Mouse (Mus musculus) adrenal gland, postnatal 4 days (tissue): Measurements from ENCODE around the gene Zdhhc7. TPM values are rescaled to one million over a fixed set of nuclear protein-coding genes. Genes with fewer than 3 reads are reported as not detected.

ENCODE experiments used
- DNase-seq, 2 experiments: peaks; one replicate each; pipeline ENCODE4 v3.0.0; 2021 to 2022; ENCODE audit warnings: low spot score in 2 of 2, mixed read lengths in 2 of 2
- long read RNA-seq, 2 experiments: library from polyadenylated mRNA; stranded (forward); transcript quantifications; one replicate each; pipeline ENCODE4 v2.0.0; 2021
- total RNA-seq, 2 experiments: library from RNA; stranded (reverse); gene quantifications; 2 replicates each; pipeline ENCODE4 v1.2.3; 2021

Gene Zdhhc7
- total RNA-seq: 10 to 100 TPM; 46.4 to 48.9 TPM
- long read RNA-seq, experiment 1, transcript Zdhhc7-201 (8 exons, 3,069 nt): major isoform, 56 of 72 reads
- long read RNA-seq, experiment 1, partial matches to known transcripts: 3 of 72 reads
- long read RNA-seq, experiment 1, other reads (novel, unspliced or antisense): 12 of 72 reads
- long read RNA-seq, experiment 2, transcript Zdhhc7-205 (5 exons, 831 nt): minor isoform, 8 of 123 reads
- long read RNA-seq, experiment 2, transcript Zdhhc7-201 (8 exons, 3,069 nt): major isoform, 87 of 123 reads
- long read RNA-seq, experiment 2, partial matches to known transcripts: 9 of 123 reads
- long read RNA-seq, experiment 2, other reads (novel, unspliced or antisense): 19 of 123 reads

DNA sequence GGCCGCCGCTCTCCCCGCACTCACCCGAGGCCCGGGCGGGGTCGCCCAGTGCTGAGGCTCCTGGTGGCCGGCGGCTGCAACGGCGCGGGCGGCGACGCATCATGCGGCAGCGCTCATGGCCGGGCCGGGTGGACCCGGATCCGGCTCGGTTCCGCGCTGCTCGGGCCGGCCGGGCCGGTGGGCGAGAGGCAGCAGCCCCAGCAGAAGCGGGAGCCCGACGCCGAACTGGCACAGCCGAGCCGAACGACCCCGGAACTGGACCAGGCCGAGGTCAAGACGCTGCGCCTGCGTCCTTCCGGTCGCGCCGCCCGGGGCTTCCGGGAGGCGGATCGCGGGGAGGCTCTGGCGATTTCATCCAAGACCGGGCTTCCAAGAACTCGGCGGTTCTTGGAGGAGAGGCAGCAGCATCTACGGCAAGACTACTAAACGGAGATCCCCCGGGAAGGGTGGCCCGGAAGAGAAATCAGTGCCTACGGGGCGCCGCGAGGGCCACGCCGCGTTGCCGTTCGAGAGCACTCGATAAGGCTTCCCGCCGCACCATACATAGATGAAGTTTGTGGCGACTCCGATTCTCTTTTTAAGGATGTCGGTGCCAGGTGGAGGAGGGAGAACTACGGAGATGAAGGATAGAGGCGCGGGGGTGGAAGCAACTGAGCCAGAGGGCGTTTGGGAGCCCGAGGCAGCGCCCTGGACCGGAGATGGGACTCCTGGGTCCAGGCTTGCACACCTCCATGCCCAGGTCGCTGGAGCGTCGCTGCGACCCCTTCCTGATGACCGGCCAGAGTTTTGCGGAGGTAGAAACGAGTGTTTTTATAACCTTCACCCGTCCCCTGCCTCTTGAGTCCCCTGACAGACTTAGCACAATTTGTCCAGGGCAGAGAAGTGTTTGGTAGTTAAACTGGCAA is at the start of gene Zdhhc7:
TSS of gene Zdhhc7 (minus strand) at position 415 of the 905 bp plus-strand sequence.
- peak; percentile 52 to 64 for DNase-seq

DNA sequence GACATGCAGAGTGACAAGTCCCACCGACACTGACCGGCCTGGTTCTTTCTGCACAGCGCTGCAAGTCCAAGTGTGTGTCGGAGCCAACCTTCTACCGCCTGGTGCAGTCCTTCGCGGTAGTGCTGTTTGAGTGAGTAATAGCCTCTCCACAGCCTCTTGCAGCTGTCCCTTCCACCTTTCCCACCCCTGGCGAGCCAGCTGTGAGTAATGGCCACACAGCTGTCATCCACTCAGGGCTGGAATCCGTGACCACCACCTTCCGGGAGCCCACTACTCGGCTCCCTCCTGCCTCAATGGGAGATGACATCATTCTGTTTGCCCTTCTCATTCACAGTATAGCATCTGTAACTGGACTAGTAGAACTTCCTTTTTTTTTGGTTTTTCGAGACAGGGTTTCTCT is 48.7 kb upstream of the Zdhhc7 start:
- DNase-seq: no peak

DNA sequence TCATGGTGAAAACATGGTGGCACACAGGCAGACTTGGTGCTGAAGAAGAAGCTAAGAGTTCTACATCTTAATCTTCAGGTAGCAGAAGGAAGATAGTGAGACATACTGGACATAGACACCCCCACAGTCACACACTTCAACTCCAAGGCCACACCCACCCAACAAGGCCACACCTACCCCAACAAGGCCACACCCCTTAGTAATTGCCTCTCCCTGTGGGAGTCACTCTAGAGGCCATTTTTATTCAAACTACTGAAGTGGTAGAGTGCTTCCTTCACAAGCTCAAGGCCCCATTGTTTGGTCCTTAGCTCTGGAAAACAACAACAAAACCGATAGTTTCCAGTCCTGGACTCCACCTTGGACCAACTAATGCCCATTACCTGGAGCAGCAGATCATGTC is 44.8 kb upstream of the Zdhhc7 start:
- DNase-seq: no peak

DNA sequence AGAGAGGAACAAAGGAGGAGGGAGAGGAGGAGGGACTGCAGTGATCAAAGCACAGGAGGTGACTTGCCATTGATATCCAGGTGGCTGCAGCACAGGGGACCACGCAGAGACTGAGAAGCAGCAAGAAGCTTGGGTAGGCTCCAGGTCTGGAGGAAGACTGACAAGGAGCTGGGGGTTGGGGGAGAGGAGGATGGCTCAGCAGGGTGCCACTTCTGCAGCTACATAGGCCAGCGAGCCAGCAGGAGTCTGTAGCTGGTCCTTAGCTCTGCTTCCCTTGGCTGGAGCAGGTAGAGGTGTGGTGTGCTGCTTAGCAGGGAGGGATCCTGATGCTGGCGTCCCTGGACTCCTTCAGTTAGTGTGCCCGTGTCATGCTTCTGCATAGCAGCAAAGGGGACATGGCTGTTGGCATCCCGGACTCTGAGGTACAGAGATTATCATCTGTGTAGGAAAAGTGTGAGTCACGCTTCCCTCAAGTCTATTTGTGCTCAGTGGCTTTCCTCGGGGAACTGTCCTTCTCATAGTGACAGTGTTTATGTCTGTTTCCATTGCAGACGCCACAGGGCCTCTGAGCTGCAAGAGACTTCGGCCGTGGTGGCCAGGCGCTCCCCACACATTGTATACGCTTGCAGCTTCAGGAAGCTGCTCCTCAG is 43.5 kb upstream of the Zdhhc7 start:
- DNase-seq: no peak

DNA sequence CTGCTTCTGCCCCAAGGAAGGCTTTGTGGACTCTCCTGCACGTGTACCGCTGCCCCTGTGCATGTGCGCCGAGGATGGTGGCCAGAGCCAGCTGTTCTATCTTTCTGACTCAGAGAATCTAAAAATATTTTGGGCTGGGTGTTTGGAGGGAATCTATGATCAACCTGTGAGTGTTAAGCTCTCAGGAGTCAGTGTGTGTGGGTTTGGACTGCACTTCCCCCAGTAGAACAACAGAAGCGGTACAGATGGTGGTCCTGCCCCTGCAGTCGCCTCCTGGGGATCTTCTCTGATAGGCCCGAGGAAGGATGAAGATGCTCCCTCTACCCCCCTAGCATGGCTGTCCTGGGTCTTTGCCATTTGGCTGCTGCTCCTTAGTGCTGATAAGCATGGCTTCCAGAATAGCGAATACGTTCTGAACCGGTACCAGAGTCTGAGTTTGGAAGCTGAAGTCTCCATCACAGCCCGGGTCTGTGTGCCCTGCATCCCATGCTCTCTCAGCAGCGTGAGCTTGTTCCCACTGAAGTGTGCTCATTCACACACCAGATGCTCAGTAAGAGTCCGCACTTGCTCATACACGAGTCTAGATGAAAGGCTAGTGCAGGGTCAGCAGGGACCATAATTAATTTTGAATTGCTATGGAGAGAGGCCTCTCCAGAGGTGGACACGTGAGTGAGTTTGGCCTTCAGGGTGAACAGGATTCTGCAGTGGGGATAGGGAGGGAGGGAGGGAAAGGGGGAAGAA is 42.8 kb upstream of the Zdhhc7 start:
- no peak for DNase-seq

DNA sequence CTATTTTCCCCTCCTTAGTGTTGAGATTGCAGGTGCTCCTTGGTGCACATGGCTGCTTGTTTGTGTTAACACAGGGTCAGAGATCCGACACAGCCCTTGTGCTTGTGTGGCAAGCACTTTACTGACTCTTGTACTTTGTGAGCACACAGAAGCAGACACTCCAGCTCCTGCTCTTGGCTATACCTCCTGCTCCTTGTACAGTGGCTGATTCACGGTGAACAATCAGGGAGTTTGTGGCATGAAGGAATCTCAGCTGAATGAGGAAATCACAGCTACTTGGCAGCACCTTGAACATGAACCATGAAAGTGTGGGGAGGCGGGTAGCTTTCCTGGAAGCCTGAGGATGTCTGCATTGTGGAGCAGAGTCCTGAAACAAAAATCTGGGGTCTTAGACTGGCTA is 39.5 kb upstream of the Zdhhc7 start:
- DNase-seq: no peak

DNA sequence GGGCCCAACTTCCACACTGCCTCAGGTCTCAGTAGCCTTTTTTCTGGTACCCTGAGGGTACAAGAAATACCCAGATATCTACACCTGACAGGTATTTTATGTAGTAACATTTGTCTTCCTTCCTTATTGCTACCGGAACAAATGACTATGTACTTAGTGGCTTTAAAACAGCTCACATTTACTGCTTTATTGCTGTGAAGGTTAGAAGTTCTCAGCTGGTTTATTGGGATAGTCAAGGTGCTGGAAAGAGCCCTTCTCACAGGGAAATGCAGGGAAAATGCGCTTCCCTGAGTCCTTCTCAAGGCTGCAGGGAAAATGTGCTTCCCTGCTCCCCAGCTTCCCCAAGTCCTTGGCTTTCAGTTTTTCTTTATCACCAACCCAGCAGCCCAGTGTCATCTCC is 37.7 kb upstream of the Zdhhc7 start:
- DNase-seq: no peak

GRCm38 (mm10) chr8:120136618-120137017 is 35.3 kb upstream of the Zdhhc7 start:
- DNase-seq: no peak

GRCm38 (mm10) chr8:120135687-120136086 is 34.4 kb upstream of the Zdhhc7 start:
- no peak for DNase-seq

GRCm38 (mm10) chr8:120133169-120133568 is 31.9 kb upstream of the Zdhhc7 start:
- DNase-seq: no peak

DNA sequence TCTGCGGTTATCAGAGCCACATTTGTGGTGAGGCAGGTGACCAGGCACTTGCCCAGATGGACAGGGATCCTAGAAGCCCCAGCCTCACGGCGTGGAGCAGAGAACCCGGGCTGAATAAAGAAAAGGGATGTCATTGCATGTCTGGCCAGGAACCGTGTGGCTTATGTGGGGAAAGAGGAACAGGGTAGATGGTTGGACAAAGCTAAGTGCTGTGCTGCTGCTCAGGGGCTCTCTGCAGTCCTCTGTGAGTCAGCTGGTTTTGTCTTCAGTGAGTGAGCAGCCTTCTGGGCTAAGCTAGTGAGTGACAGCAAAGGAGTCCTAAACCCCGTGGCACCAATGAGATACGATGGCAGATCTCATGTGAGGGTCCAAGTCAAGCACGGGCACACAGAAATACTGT is 29.9 kb upstream of the Zdhhc7 start:
- DNase-seq: no peak

DNA sequence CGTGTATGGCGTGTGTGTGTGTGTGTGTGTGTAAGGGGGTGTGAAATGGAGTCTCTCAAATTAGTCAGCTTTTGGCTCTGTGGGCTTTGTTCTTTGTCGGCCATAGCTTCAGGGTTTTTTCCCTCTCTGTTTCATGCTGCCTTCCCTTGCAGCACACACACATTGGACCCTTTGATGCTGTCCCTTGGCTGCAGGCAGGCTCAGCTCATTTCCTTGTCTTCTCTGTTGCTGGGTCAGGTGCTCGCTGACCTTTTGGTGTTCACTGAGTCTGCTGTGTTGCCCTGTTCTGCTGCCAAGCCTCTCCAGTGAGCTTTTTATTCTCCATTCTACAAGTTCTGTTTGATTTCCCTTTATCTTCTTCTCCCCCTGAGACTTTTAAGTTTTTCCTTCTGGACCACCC is 28.3 kb upstream of the Zdhhc7 start:
- no peak for DNase-seq

- no peak for DNase-seq
Measured at GRCm38 (mm10) chr8:120126357-120127161, 25.3 kb upstream of the Zdhhc7 start.

- DNase-seq: no peak
Measured at GRCm38 (mm10) chr8:120124836-120125389, 23.6 kb upstream of the Zdhhc7 start.

DNA sequence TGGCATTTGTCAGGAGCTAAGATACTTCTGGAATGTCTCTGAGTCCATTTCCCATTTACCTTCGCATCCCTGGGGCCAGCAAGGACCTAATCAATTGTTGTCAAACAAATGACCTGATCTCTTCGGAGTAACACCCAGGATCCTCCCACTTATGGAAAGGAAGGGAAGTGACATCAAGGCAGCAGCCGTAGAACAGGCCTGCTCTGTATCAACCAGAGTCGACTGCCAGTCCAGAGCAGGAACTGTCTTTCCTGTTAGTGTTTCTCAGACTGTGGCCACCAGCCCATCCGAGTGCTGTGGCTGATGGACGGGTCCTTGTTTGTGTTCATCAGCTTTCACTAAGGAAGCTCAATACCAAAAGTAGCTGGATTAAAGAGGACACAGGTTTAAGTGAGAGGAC is 23.0 kb upstream of the Zdhhc7 start:
- no peak for DNase-seq

DNA sequence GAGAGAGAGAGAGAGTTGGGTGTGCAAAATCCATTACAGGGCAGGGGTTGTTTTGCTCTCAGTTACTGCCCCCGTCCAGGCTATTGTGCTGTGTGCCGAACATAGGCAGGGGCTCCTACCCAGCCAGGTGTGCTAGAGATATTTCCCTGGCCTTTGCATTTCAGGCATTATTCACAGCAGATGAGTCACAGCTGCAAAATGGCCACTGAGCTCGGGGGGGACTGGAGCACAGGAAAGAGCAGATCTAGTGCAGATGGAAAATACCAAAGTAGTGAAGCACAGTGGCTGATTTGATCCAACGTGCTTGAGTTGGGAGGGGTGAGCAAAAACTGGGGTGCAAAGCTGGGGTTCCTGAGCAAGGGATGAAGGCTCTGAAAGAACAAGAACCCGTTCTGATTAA is 19.7 kb upstream of the Zdhhc7 start:
- no peak for DNase-seq

- no peak for DNase-seq
Measured at GRCm38 (mm10) chr8:120119931-120120330, 18.6 kb upstream of the Zdhhc7 start.

GRCm38 (mm10) chr8:120119429-120119828 is 18.1 kb upstream of the Zdhhc7 start:
- DNase-seq: no peak

DNA sequence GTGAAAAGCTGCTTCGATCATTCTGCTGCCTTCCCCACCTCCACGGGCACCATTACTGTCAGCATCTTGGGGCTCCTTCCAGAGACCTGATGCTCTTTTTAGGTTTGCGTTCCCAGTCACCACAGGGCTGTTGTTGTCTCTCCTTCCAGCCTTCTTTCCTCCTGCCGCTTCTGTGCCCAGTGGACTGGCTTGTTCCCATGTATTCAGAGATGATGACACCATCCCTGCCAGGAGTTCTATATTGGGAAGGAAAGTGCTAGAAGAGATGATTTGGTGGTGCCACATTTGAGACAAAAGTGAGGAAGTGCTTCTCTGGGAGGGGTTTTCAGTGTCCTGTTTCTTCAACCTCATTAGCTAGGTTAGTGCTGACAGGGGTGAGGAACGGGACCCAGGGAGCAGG is 17.6 kb upstream of the Zdhhc7 start:
- no peak for DNase-seq

- DNase-seq: no peak
Measured at GRCm38 (mm10) chr8:120118162-120118561, 16.9 kb upstream of the Zdhhc7 start.
